Mouse (Mus musculus) midbrain, embryonic 14.5 days (tissue): ENCODE results near the gene Dgkd. TPM values are rescaled to one million over a fixed set of nuclear protein-coding genes. Genes with fewer than 3 reads are reported as not detected.

Source experiments
- ATAC-seq: fragments of 200-750 bp; cut with Nextera tagmentation; 2 replicates; pipeline ENCODE4 v1.8.0; 2017; ENCODE audit warnings: moderate number of reproducible peaks, moderate library complexity; ENCODE audit not compliant: low FRiP score, low TSS enrichment
- DNase-seq: peaks from one replicate; pipeline ENCODE4 v3.0.0-alpha.2; 2015
- H3K27ac ChIP-seq: fragments of 300-500 bp; sonication (generic); replicated peaks from 2 replicates; pipeline ENCODE4 v1.5.1; 2014; ENCODE audit warnings: mild to moderate bottlenecking, low read depth, low read length, moderate library complexity
- H3K27me3 ChIP-seq: fragments of 300-500 bp; sonication (generic); 2 replicates; pipeline ENCODE4 v1.6.1; 2014; ENCODE audit warnings: low read length, control low read depth, mixed read lengths; ENCODE audit not compliant: control insufficient read depth, insufficient read depth
- H3K36me3 ChIP-seq: fragments of 300-500 bp; sonication (generic); 2 replicates; pipeline ENCODE4 v1.6.1; 2014; ENCODE audit warnings: low read length, control low read depth; ENCODE audit not compliant: control insufficient read depth, insufficient read depth
- H3K4me1 ChIP-seq: fragments of 300-500 bp; sonication (generic); 2 replicates; pipeline ENCODE4 v1.6.1; 2014; ENCODE audit warnings: mild to moderate bottlenecking, antibody characterized with exemption, low read length, control low read depth; ENCODE audit not compliant: control insufficient read depth, insufficient read depth
- H3K4me2 ChIP-seq: fragments of 300-500 bp; sonication (generic); 2 replicates; pipeline ENCODE4 v1.6.1; 2014; ENCODE audit warnings: mild to moderate bottlenecking, low read length, moderate library complexity
- H3K4me3 ChIP-seq: fragments of 300-500 bp; sonication (generic); replicated peaks from 2 replicates; pipeline ENCODE4 v1.5.1; 2014; ENCODE audit warnings: low read depth, low read length
- H3K9ac ChIP-seq: fragments of 300-500 bp; sonication (generic); replicated peaks from 2 replicates; pipeline ENCODE4 v1.6.1; 2014; ENCODE audit warnings: mild to moderate bottlenecking, low read length, moderate library complexity
- H3K9me3 ChIP-seq: fragments of 300-500 bp; sonication (generic); 2 replicates; pipeline ENCODE4 v1.6.1; 2016; ENCODE audit warnings: low read length, control low read depth, mixed read lengths; ENCODE audit not compliant: control insufficient read depth
- WGBS: fragments of 180-500 bp; shearing (Covaris S2); extraction: QIAGEN DNeasy Blood & Tissue Kit; methylation state at CpG from one replicate; pipeline ENCODE4 v1.1.7; 2014; 5-methylcytosine and 5-hydroxymethylcytosine counted together
- polyA plus RNA-seq: library from polyadenylated mRNA; unstranded; fragments of >200 nt; fragmentation: Nextera tagmentation; extraction: Ambion mirVana; gene quantifications from 2 replicates; pipeline ENCODE4 v1.2.1, GENCODE M21; 2014

Gene Dgkd
- polyA plus RNA-seq, 1 experiment from 2014 or later = 48.0 TPM

DNA sequence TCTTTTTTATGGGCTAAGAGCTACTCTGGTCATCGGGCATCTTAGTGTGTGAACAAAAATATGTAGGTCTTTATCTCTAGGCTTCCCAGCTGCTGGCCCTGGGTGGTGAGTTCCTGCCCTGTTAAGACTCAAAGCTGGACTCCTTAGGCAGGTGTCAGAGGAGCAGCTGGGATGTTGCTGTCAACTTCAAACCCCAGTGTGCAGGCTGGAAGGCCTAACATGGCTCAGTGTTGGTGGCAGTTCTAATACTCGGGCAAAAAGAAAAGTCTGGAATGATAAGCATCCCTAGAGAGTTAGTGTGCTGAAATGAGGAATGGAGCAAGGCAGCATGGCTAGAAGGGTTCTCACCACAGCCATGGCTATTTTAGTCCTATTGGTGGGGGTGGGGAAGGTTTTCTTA is 27.8 kb downstream of the Dgkd start:
- Histone ChIP-seq H3K9ac (no peak overlapping the region), H3K4me1 (peaks cover 6% of the 10 kb centered on the region; the same call in 1 of the 2 replicates), H3K9me3 (no peaks in the 10 kb centered on the region), H3K4me2 (no peak overlapping the region), H3K27ac (no peak overlapping the region), H3K27me3 (no peaks in the 10 kb centered on the region), H3K4me3 (no peak overlapping the region), H3K36me3 (0 out of 2 replicates have a peak, but pooled peaks cover 11% of the 10 kb centered on the region)
- no peak for ATAC-seq
- 83% methylated on average over 2 of the region's 2 CpGs for WGBS
- DNase-seq = no peak

DNA sequence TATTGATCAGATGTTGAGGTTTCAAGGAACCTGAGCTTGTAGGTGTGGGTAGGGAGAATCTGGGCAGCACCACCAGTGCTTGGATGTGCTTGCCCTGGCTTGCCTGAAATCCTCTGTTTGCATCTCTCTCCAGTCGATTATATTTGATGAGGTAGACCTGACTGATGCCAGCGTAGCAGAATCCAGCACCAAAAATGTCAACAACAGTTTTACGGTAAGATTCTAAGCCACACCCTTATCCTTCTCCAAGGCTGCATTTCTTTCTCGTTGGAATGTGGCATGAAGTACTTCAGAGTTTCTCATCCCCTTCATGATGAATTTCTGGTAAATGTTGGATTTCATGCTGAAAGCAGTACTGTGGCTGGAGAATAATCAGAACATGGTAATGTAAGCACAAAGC is 28.6 kb downstream of the Dgkd start:
- H3K9me3 ChIP-seq = no peaks in the 10 kb centered on the region
- DNase-seq (no peak), ATAC-seq (no peak)
- H3K4me3 ChIP-seq = no peak overlapping the region
- no peaks in the 10 kb centered on the region for H3K27me3 ChIP-seq
- 0 out of 2 replicates have a peak, but pooled peaks cover 11% of the 10 kb centered on the region for H3K36me3 ChIP-seq
- no peak overlapping the region for H3K4me2 ChIP-seq
- no peak overlapping the region for H3K27ac ChIP-seq
- no peak overlapping the region for H3K9ac ChIP-seq
- peaks cover 6% of the 10 kb centered on the region; the same call in 1 of the 2 replicates for H3K4me1 ChIP-seq
- WGBS = 90% methylated on average over 4 of the region's 4 CpGs

- no peak overlapping the region for H3K27ac ChIP-seq
- DNase-seq (no peak), ATAC-seq (no peak)
- no peaks in the 10 kb centered on the region for H3K27me3 ChIP-seq
- H3K36me3 ChIP-seq = 0 out of 2 replicates have a peak, but pooled peaks cover 11% of the 10 kb centered on the region
- peaks cover 3% of the 10 kb centered on the region; the same call in 1 of the 2 replicates for H3K4me1 ChIP-seq
- H3K4me2 ChIP-seq = no peak overlapping the region
- H3K9ac ChIP-seq = no peak overlapping the region
- no peak overlapping the region for H3K4me3 ChIP-seq
- H3K9me3 ChIP-seq = no peaks in the 10 kb centered on the region
Measured at GRCm38 (mm10) chr1:87882554-87882953, 29.5 kb downstream of the Dgkd start.

- no peak overlapping the region for H3K27ac ChIP-seq
- WGBS = 88% methylated on average over 1 of the region's 1 CpGs
- H3K4me1 ChIP-seq = no peaks in the 10 kb centered on the region
- H3K9me3 ChIP-seq = no peaks in the 10 kb centered on the region
- H3K27me3 ChIP-seq = no peaks in the 10 kb centered on the region
- H3K9ac ChIP-seq = no peak overlapping the region
- no peak overlapping the region for H3K4me2 ChIP-seq
- H3K4me3 ChIP-seq = no peak overlapping the region
- no peaks in the 10 kb centered on the region for H3K36me3 ChIP-seq
- ATAC-seq (no peak), DNase-seq (no peak)
Measured at GRCm38 (mm10) chr1:87890960-87891359, 37.9 kb downstream of the Dgkd start.

GRCm38 (mm10) chr1:87891634-87892033 is 38.5 kb downstream of the Dgkd start:
- Histone ChIP-seq H3K36me3 (no peaks in the 10 kb centered on the region), H3K9me3 (no peaks in the 10 kb centered on the region), H3K27ac (no peak overlapping the region), H3K9ac (no peak overlapping the region), H3K4me1 (no peaks in the 10 kb centered on the region), H3K4me2 (no peak overlapping the region), H3K27me3 (no peaks in the 10 kb centered on the region), H3K4me3 (no peak overlapping the region)
- DNase-seq = no peak
- no peak for ATAC-seq
- 96% methylated on average over 4 of the region's 4 CpGs for WGBS

- Histone ChIP-seq H3K9me3 (no peaks in the 10 kb centered on the region), H3K27me3 (no peaks in the 10 kb centered on the region), H3K36me3 (no peaks in the 10 kb centered on the region), H3K4me2 (no peak overlapping the region), H3K9ac (no peak overlapping the region), H3K4me1 (no peaks in the 10 kb centered on the region), H3K4me3 (no peak overlapping the region), H3K27ac (no peak overlapping the region)
- no peak for DNase-seq
- no peak for ATAC-seq
- WGBS = 53% methylated on average over 2 of the region's 2 CpGs
Measured at GRCm38 (mm10) chr1:87892499-87892898, 39.4 kb downstream of the Dgkd start.

- Histone ChIP-seq H3K27ac (no peak overlapping the region), H3K4me2 (no peak overlapping the region), H3K9me3 (no peaks in the 10 kb centered on the region), H3K9ac (no peak overlapping the region), H3K36me3 (no peaks in the 10 kb centered on the region), H3K4me3 (no peak overlapping the region), H3K27me3 (no peaks in the 10 kb centered on the region), H3K4me1 (no peaks in the 10 kb centered on the region)
- DNase-seq = no peak
- ATAC-seq = no peak
- WGBS = 93% methylated on average over 4 of the region's 4 CpGs
Measured at GRCm38 (mm10) chr1:87893414-87893813, 40.3 kb downstream of the Dgkd start.

- 92% methylated on average over 2 of the region's 2 CpGs for WGBS
- H3K27ac ChIP-seq = no peak overlapping the region
- H3K4me3 ChIP-seq = no peak overlapping the region
- no peak for DNase-seq
- H3K4me1 ChIP-seq = no peaks in the 10 kb centered on the region
- no peak overlapping the region for H3K9ac ChIP-seq
- no peaks in the 10 kb centered on the region for H3K36me3 ChIP-seq
- H3K9me3 ChIP-seq = no peaks in the 10 kb centered on the region
- H3K27me3 ChIP-seq = no peaks in the 10 kb centered on the region
- no peak overlapping the region for H3K4me2 ChIP-seq
- ATAC-seq = no peak
Measured at GRCm38 (mm10) chr1:87896921-87897320, 43.8 kb downstream of the Dgkd start.

- Histone ChIP-seq H3K4me3 (no peak overlapping the region), H3K9me3 (no peaks in the 10 kb centered on the region), H3K4me1 (no peaks in the 10 kb centered on the region), H3K27me3 (no peaks in the 10 kb centered on the region), H3K9ac (no peak overlapping the region), H3K27ac (no peak overlapping the region), H3K4me2 (no peak overlapping the region), H3K36me3 (no peaks in the 10 kb centered on the region)
- WGBS = 96% methylated on average over 2 of the region's 2 CpGs
- no peak for ATAC-seq
- no peak for DNase-seq
Measured at GRCm38 (mm10) chr1:87899701-87900100, 46.6 kb downstream of the Dgkd start.
